Mouse (Mus musculus) neutrophil, adult 65 days (primary cell): ENCODE results near the gene Spata22. TPM values are rescaled to one million over a fixed set of nuclear protein-coding genes. Genes with fewer than 3 reads are reported as not detected.

Source experiments
- total RNA-seq: library from RNA; stranded (reverse); gene quantifications from 2 replicates; pipeline ENCODE4 v1.2.4, GENCODE M21; 2023

Spata22 gene
- total RNA-seq, result not detected in 2 replicates

DNA sequence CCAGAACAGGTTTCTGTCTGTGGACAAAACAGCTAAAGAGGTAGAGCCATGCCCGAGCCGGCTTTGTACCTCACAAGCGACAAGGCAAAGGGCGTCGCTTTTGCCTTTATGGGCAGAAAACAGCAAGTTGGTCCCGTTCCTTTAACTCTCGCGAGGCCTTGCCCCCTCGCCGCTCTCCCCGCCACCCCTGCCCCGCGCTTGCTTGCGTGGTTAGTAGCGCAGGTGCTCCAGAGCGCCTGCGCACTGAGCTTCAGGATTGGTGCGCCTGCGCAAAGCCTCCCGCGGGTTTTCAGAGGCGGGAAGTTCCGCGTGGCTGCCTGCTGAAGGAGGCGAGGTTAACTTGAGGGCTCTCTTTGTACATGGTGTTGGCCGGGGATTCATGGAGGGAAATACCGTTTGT lies at the start of gene Spata22, which contains the start of the genes Aspa and Gm49340:
TSS of gene Spata22 (plus strand) at position 300 of the 400 bp plus-strand sequence.
TSS of gene Aspa (minus strand) at position 155 of the 400 bp plus-strand sequence.
TSS of gene Gm49340 (plus strand) at position 300 of the 400 bp plus-strand sequence.

DNA sequence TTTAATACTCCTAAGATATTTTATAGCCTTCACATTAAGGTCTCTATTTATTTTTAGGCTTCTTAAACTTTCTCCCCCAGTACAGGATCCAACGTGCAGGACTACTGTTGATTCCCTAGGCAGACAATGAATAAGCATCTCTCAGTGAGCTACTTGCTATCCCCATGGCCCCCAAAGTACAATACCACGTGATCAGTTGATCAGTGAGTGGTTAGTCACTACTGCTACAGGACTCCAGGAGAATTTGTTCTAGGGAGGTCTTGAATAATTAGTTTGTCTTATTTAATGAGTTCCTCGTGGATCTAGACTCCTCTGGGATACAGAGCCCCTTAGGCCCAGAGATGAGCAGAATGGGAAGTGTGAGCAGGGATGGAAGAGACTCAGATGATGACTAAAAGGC lies 20.9 kb downstream of the Spata22 start, which contains the start of gene Olfr20:
TSS of gene Olfr20 (plus strand) at position 301 of the 400 bp plus-strand sequence.

DNA sequence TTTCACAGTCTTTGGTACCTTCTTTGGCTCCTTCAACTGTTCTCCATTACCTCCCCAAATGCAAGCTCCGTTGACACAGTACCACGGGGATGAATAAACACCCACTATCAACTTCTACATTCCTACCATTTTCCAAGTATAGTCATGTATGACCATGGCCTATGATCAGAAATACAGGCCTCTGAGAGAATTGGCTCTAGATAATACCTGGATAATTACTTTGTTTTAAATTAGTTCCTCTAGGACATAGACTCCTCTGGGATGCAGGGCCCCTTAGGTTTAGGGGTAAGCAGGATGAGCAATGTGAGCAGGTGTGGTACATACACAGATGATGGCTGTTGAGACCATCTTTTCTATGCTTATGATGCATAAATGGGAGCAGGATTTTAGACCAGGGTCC lies 41.4 kb downstream of the Spata22 start, which contains the start of gene Olfr376:
TSS of gene Olfr376 (plus strand) at position 301 of the 400 bp plus-strand sequence.

Other genes with a start within 250 kb of the Spata22 start
- gene Itgae, start 239.2 kb upstream of the Spata22 start, total RNA-seq, result 0.20 TPM in 1 of 2 replicates, not detected in the other
- gene Haspin, start 191.4 kb upstream of the Spata22 start, total RNA-seq, result 6.6 and 6.9 TPM in 2 replicates
- gene P2rx5, start 169.3 kb upstream of the Spata22 start, total RNA-seq, result not detected in 2 replicates
- gene Emc6, start 152.7 kb upstream of the Spata22 start, total RNA-seq, result 22.2 and 29.7 TPM in 2 replicates
- gene Tax1bp3, start 152.7 kb upstream of the Spata22 start, total RNA-seq, result 10.4 and 14.8 TPM in 2 replicates
- gene Ctns, start 130.7 kb upstream of the Spata22 start, total RNA-seq, result 24.8 and 27.1 TPM in 2 replicates
- gene Shpk, start 130.3 kb upstream of the Spata22 start, total RNA-seq, result 0.75 and 0.76 TPM in 2 replicates
- gene Trpv1, start 95.4 kb upstream of the Spata22 start, total RNA-seq, result not detected in 2 replicates
- not detected in 2 replicates for gene Trpv3, start 62.4 kb upstream of the Spata22 start, total RNA-seq
- gene Aspa, start 145 bp upstream of the Spata22 start, total RNA-seq, result not detected in 2 replicates
- gene Gm49340, start within 50 bp of the Spata22 start, total RNA-seq, result not detected in 2 replicates
- gene Olfr20, start 21.0 kb downstream of the Spata22 start, total RNA-seq, result not detected in 2 replicates
- gene Olfr376, start 41.5 kb downstream of the Spata22 start, total RNA-seq, result not detected in 2 replicates
- not detected in 2 replicates for gene Olfr1, start 69.9 kb downstream of the Spata22 start, total RNA-seq
- not detected in 2 replicates for gene Olfr378, start 98.7 kb downstream of the Spata22 start, total RNA-seq
- gene Olfr380, start 127.8 kb downstream of the Spata22 start, total RNA-seq, result not detected in 2 replicates
- gene Olfr381, start 161.9 kb downstream of the Spata22 start, total RNA-seq, result not detected in 2 replicates
- gene Olfr382, start 187.5 kb downstream of the Spata22 start, total RNA-seq, result not detected in 2 replicates